Mouse (Mus musculus): ENCODE results near the gene Gm13305. TPM values are rescaled to one million over a fixed set of nuclear protein-coding genes. Genes with fewer than 3 reads are reported as not detected.
"Not testable (repeated sequence)": the region's sequence is repeated elsewhere in the genome, so short reads cannot be mapped to it uniquely, and the experiment has no call there.

Gene Gm13305
- total RNA-seq (2015; ENCODE audit: low replicate concordance) (not detected in 2 replicates), total RNA-seq (2017; ENCODE audit: low replicate concordance) (not detected in 2 replicates)

GRCm38 (mm10) chr4:42168503-42168902 is at the start of gene Gm13305:
Gene Gm13305, minus strand, starts transcription at chr4:42168603.
- ATAC-seq (replicated peaks; ENCODE audit: low FRiP score, poor library complexity, severe bottlenecking) = not testable (repeated sequence)

GRCm38 (mm10) chr4:42184980-42185372 is 16.6 kb upstream of the Gm13305 start:
- ATAC-seq (replicated peaks; ENCODE audit: low FRiP score, poor library complexity, severe bottlenecking) = not testable (repeated sequence)

DNA sequence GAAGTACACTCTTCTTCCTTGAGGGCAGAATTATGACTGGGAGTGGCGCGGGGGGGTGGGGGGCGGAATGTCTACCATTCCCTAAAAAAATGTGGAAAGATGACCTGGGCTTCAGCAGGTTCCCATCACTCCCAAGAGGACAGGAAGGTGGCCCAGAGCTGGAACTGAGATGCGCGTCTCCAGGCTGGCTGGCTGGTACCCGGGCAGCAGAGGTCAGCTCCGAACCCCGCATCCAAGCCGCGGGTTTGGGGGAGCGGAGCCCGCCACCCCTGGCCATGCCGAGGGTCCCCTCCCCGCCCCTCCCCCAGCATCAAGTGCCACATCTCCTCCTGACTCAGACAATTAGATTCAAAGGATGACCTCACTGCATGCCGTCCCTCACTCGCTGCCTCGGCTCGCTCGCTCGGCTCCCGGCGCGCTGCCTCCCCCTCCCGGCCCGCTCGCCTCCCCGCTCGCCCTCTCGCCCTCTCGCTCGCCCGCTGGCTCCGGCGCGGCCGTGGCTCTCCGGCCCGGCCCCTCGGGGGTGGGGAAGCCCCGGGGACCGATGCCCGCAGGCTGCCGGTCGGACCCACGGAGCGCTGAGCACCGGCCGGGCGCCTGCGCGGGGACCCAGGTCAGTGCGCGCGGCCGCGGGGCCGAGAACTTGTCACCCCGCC is 16.0 kb upstream of the Gm13305 start:
- not testable (repeated sequence) for ATAC-seq (replicated peaks; ENCODE audit: low FRiP score, poor library complexity, severe bottlenecking)

- ATAC-seq (replicated peaks; ENCODE audit: low FRiP score, poor library complexity, severe bottlenecking) = not testable (repeated sequence)
These were observed 15.1 kb upstream of the Gm13305 start for GRCm38 (mm10) chr4:42183234-42184197.

DNA sequence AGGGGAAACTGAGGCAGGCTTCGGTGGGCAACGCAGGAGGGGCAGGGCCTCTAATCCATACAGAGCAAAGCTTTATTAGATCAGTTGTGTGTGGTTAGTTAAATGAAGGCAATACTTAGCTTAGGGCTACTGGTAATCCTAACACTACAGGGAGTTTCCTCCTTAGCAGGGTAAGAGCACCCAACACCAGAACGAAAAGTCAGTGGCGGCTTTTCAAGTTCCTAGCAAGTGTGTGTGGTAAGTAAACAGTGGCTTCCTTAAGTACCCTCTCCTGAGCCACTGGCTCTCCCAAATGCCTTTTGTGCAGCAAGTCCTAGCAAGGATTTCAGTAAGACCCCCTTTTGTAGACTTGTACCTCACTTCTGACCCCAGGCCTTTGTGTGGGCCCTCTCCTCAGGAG is 9.8 kb upstream of the Gm13305 start:
- not testable (repeated sequence) for ATAC-seq (replicated peaks; ENCODE audit: low FRiP score, poor library complexity, severe bottlenecking)

GRCm38 (mm10) chr4:42153136-42153535 is 15.3 kb downstream of the Gm13305 start, which contains the start of gene Gm13306:
Gene Gm13306, plus strand, starts transcription at chr4:42153436.
- not testable (repeated sequence) for ATAC-seq (replicated peaks; ENCODE audit: low FRiP score, poor library complexity, severe bottlenecking)

- ATAC-seq (replicated peaks; ENCODE audit: low FRiP score, poor library complexity, severe bottlenecking) = not testable (repeated sequence)
These were observed 53.9 kb downstream of the Gm13305 start, which contains the start of gene Gm13304 for GRCm38 (mm10) chr4:42114517-42114916. Gene Gm13304, plus strand, starts transcription at chr4:42114817.

Other genes with a start within 250 kb of the Gm13305 start
- gene Gm20878, start 227.0 kb downstream of the Gm13305 start, total RNA-seq (2015; ENCODE audit: low replicate concordance) = not detected in 2 replicates
- gene Gm20878, start 227.0 kb downstream of the Gm13305 start, total RNA-seq (2017; ENCODE audit: low replicate concordance) = 0.77 TPM in 1 of 2 replicates, not detected in the other
- gene Fam205a4, start 202.5 kb downstream of the Gm13305 start, total RNA-seq (2015; ENCODE audit: low replicate concordance) = 0.72 TPM in 1 of 2 replicates, not detected in the other
- not detected in 2 replicates for gene Fam205a4, start 202.5 kb downstream of the Gm13305 start, total RNA-seq (2017; ENCODE audit: low replicate concordance)
- not detected in 2 replicates for gene Gm21093, start 133.9 kb downstream of the Gm13305 start, total RNA-seq (2015; ENCODE audit: low replicate concordance)
- gene Gm21093, start 133.9 kb downstream of the Gm13305 start, total RNA-seq (2017; ENCODE audit: low replicate concordance) = not detected in 2 replicates
- not detected in 2 replicates for gene Gm3893, start 77.4 kb downstream of the Gm13305 start, total RNA-seq (2015; ENCODE audit: low replicate concordance)
- not detected in 2 replicates for gene Gm3893, start 77.4 kb downstream of the Gm13305 start, total RNA-seq (2017; ENCODE audit: low replicate concordance)
- not detected in 2 replicates for gene Gm13304, start 53.8 kb downstream of the Gm13305 start, total RNA-seq (2015; ENCODE audit: low replicate concordance)
- not detected in 2 replicates for gene Gm13304, start 53.8 kb downstream of the Gm13305 start, total RNA-seq (2017; ENCODE audit: low replicate concordance)
- gene Gm13306, start 15.2 kb downstream of the Gm13305 start, total RNA-seq (2015; ENCODE audit: low replicate concordance) = not detected in 2 replicates
- gene Gm13306, start 15.2 kb downstream of the Gm13305 start, total RNA-seq (2017; ENCODE audit: low replicate concordance) = not detected in 2 replicates
- not detected in 2 replicates for gene Gm10600, start 72.0 kb upstream of the Gm13305 start, total RNA-seq (2015; ENCODE audit: low replicate concordance)
- not detected in 2 replicates for gene Gm10600, start 72.0 kb upstream of the Gm13305 start, total RNA-seq (2017; ENCODE audit: low replicate concordance)
- gene Ccl21b, start 87.2 kb upstream of the Gm13305 start, total RNA-seq (2015; ENCODE audit: low replicate concordance) = not detected in 2 replicates
- gene Ccl21b, start 87.2 kb upstream of the Gm13305 start, total RNA-seq (2017; ENCODE audit: low replicate concordance) = not detected in 2 replicates
- not detected in 2 replicates for gene Gm21953, start 125.7 kb upstream of the Gm13305 start, total RNA-seq (2015; ENCODE audit: low replicate concordance)
- gene Gm21953, start 125.7 kb upstream of the Gm13305 start, total RNA-seq (2017; ENCODE audit: low replicate concordance) = not detected in 2 replicates
- not detected in 2 replicates for gene Fam205a3, start 149.7 kb upstream of the Gm13305 start, total RNA-seq (2015; ENCODE audit: low replicate concordance)
- 0.23 and 0.39 TPM in 2 replicates for gene Fam205a3, start 149.7 kb upstream of the Gm13305 start, total RNA-seq (2017; ENCODE audit: low replicate concordance)

Measured in erythroid progenitor cell, adult 5-6 weeks (primary cell).